Mouse (Mus musculus) liver, embryonic 16.5 days (tissue): ENCODE data around the gene Atad3a. TPM values are rescaled to one million over a fixed set of nuclear protein-coding genes. Genes with fewer than 3 reads are reported as not detected.
A peak's percentile ranks its signal among the peaks of the same experiment; 100 is the strongest.
"Not testable (repeated sequence)": the region's sequence is repeated elsewhere in the genome, so short reads cannot be mapped to it uniquely, and the experiment has no call there.

ENCODE experiments used
- ATAC-seq: fragments of 200-750 bp; cut with Nextera tagmentation; 2 replicates; pipeline ENCODE4 v1.8.0; 2017; ENCODE audit warnings: low read depth, mild to moderate bottlenecking, moderate number of reproducible peaks, moderate library complexity
- H3K27ac ChIP-seq: fragments of 300-500 bp; sonication (generic); 2 replicates; pipeline ENCODE4 v1.5.1; 2014; ENCODE audit warnings: mild to moderate bottlenecking, low read length
- H3K27me3 ChIP-seq: fragments of 300-500 bp; sonication (generic); 2 replicates; pipeline ENCODE4 v1.6.1; 2014; ENCODE audit warnings: low read depth, low read length, mixed read lengths; ENCODE audit not compliant: control insufficient read depth, insufficient read depth
- H3K36me3 ChIP-seq: fragments of 300-500 bp; sonication (generic); 2 replicates; pipeline ENCODE4 v1.6.1; 2014; ENCODE audit warnings: mild to moderate bottlenecking; ENCODE audit not compliant: control insufficient read depth, insufficient read depth
- H3K4me1 ChIP-seq: fragments of 300-500 bp; sonication (generic); 2 replicates; pipeline ENCODE4 v1.6.1; 2014; ENCODE audit warnings: low read depth, low read length, mixed read lengths; ENCODE audit not compliant: control insufficient read depth
- H3K4me2 ChIP-seq: fragments of 300-500 bp; sonication (generic); 2 replicates; pipeline ENCODE4 v1.6.1; 2014; ENCODE audit warnings: low read depth, low read length, mixed read lengths
- H3K4me3 ChIP-seq: fragments of 300-500 bp; sonication (generic); 2 replicates; pipeline ENCODE4 v1.5.1; 2014; ENCODE audit warnings: low read depth, mild to moderate bottlenecking, low read length
- H3K9ac ChIP-seq: fragments of 300-500 bp; sonication (generic); 2 replicates; pipeline ENCODE4 v1.6.1; 2014; ENCODE audit warnings: low read depth, low read length
- H3K9me3 ChIP-seq: fragments of 300-500 bp; sonication (generic); replicated peaks from 2 replicates; pipeline ENCODE4 v1.6.1; 2016; ENCODE audit warnings: low read length; ENCODE audit not compliant: control insufficient read depth
- WGBS: fragments of 180-500 bp; shearing (Covaris S2); extraction: QIAGEN DNeasy Blood & Tissue Kit; methylation state at CpG from one replicate; pipeline ENCODE4 v1.1.7; 2014; ENCODE audit not compliant: insufficient replicate concordance; 5-methylcytosine and 5-hydroxymethylcytosine counted together
- polyA plus RNA-seq: library from polyadenylated mRNA; unstranded; fragments of >200 nt; fragmentation: Nextera tagmentation; extraction: Ambion mirVana; gene quantifications from 2 replicates; pipeline ENCODE4 v1.2.1, GENCODE M21; 2015

Atad3a gene
- polyA plus RNA-seq, 1 experiment from 2014 or later, result 49.5 TPM

DNA sequence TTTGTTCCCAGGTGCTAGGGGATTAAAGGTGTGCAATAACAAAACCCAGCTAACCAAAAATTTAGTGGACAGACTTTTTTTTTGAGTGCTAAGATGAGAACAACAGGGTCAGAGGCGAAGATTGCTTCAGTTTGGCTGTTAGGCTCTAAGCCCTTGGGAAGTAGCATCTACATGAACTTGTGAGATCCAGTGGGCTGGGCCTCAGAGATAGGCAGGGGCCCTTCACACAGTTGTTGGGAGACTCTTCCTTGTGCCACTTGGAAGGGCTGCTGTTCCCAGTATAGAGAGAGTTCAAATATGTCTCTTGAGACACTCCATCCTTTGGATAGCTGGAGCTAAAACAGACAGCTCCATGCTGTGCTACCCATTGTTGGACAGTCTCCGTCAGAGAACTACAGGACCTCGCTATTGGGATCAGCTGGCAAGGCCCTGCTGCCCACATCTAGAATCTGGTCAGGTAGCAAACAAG, 29.2 kb upstream of the Atad3a start, which contains the start of gene Ankrd65:
Gene Ankrd65, plus strand, starts transcription at position 419 of the 469 bp plus-strand sequence.
- Histone ChIP-seq H3K4me2 (no peak within 1 kb of the TSS), H3K27me3 (no peaks in the 10 kb centered on the region; the same call in 1 of the 2 replicates), H3K9me3 (no peaks in the 10 kb centered on the region), H3K36me3 (no peaks in the 10 kb centered on the region), H3K4me3 (no peak within 1 kb of the TSS), H3K27ac (no peak within 1 kb of the TSS), H3K9ac (no peak within 1 kb of the TSS), H3K4me1 (peaks cover 4% of the 10 kb centered on the region)
- 69% methylated on average over 3 of the region's 3 CpGs for WGBS
- no peak for ATAC-seq

DNA sequence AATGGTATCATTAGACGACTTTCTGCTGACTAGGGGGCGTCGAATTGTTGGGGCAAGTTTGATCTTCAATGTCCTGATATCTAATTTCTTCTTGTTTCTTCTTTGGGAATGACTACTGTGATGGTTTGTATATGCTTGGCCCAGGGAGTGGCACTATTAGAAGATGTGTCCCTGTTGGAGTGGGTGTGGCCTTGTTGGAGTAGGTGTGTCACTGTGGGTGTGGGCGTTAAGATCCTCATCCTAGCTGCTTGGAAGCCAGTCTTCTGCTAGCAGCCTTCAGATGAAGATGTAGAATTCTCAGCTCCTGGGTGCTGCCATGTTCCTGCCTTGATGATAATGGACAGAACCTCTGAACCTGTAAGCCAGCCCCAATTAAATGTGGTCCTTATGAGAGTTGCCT, 27.9 kb upstream of the Atad3a start:
- not testable (repeated sequence) for H3K9ac ChIP-seq, H3K9me3 ChIP-seq, H3K36me3 ChIP-seq, H3K4me3 ChIP-seq, H3K4me1 ChIP-seq, H3K27ac ChIP-seq, H3K4me2 ChIP-seq, H3K27me3 ChIP-seq
- 64% methylated on average over 4 of the region's 4 CpGs for WGBS
- ATAC-seq, result peak; percentile 35

GRCm38 (mm10) chr4:155788300-155788699, 27.4 kb upstream of the Atad3a start:
- Histone ChIP-seq H3K27ac (no peak overlapping the region), H3K36me3 (no peaks in the 10 kb centered on the region), H3K27me3 (peaks cover 3% of the 10 kb centered on the region), H3K4me1 (peaks cover 9% of the 10 kb centered on the region), H3K4me2 (no peak overlapping the region), H3K4me3 (no peak overlapping the region), H3K9me3 (no peaks in the 10 kb centered on the region), H3K9ac (no peak overlapping the region)
- peak; percentile 54 for ATAC-seq
- 40% methylated on average over 3 of the region's 3 CpGs for WGBS

DNA sequence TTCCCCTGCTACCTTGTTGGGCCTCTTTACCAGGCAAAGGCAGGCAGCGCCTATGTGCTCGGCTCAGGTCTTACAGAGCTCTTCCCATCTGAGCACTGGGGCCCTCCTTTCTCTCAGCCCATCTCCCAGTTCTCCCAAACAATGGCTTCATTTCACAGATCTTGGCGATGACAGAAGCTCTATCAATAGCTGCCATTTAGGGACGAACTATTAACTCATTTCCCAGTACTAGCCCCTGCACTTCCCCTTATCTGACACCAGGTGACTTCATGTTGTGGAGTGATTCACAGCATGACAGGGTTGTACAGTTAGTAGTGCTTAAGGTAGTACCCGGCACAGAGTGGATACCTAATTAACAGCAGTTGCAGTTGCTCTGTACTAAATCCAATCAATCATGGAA, 24.9 kb upstream of the Atad3a start, which contains the start of gene Tmem88b:
Gene Tmem88b, minus strand, starts transcription at position 56 of the 400 bp plus-strand sequence.
- Histone ChIP-seq H3K36me3 (no peaks in the 10 kb centered on the region), H3K9ac (no peak within 1 kb of the TSS), H3K9me3 (no peaks in the 10 kb centered on the region), H3K27ac (no peak within 1 kb of the TSS), H3K27me3 (peaks cover 4% of the 10 kb centered on the region; the same call in 1 of the 2 replicates), H3K4me1 (peaks cover 9% of the 10 kb centered on the region), H3K4me3 (no peak within 1 kb of the TSS; the same call in 1 of the 2 replicates), H3K4me2 (peak within 1 kb of the TSS; percentile 93; the same call in 1 of the 2 replicates)
- 52% methylated on average over 5 of the region's 5 CpGs for WGBS
- ATAC-seq, result no peak

- Histone ChIP-seq H3K9me3 (no peaks in the 10 kb centered on the region), H3K9ac (no peak overlapping the region), H3K36me3 (no peaks in the 10 kb centered on the region), H3K27ac (no peak overlapping the region), H3K4me2 (no peak overlapping the region), H3K4me3 (no peak overlapping the region), H3K27me3 (peaks cover 4% of the 10 kb centered on the region; the same call in 1 of the 2 replicates), H3K4me1 (peaks cover 9% of the 10 kb centered on the region)
- 73% methylated on average over 10 of the region's 10 CpGs for WGBS
- ATAC-seq, result no peak
These were observed 24.4 kb upstream of the Atad3a start for GRCm38 (mm10) chr4:155785246-155785645.

DNA sequence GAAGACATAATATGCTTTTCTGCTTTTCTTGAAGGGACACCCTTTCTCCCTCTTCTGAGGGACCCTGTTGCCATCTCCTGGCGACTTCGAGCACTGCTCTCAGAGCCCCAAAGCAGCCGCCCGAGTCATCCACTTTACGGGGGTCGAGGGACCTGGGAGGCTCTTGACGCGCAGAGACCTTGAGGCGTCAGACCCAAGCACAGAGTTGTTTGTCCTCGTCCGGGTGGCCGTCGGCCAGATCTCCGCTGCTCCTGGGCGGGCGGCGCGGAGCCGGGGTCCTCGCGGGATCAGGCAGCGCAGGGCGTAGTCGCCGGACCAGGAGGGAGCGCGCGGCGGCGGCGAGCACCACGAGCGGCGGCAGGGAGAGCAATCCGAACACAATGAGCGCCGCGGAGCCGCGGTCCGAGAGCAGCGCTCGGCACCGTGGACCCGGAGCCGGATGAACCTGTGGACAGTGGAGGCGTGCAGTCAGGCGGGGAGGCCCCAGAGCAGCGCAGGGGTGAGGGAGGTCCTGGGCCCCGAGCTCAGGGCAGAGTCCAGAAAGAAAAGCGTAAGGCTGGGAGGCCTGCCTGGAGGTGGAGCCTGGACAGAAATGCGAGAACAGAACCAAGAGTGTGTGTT, 23.3 kb upstream of the Atad3a start:
- Histone ChIP-seq H3K4me1 (peaks cover 9% of the 10 kb centered on the region), H3K9me3 (no peaks in the 10 kb centered on the region), H3K4me2 (peak overlapping the region; percentile 93), H3K9ac (peak overlapping the region; percentile 69), H3K4me3 (peak overlapping the region; percentile 68), H3K36me3 (no peaks in the 10 kb centered on the region), H3K27me3 (peaks cover 4% of the 10 kb centered on the region; the same call in 1 of the 2 replicates), H3K27ac (peak overlapping the region; percentile 62)
- 0% methylated on average over 52 of the region's 52 CpGs for WGBS
- peak; percentile 74 for ATAC-seq

GRCm38 (mm10) chr4:155783486-155784080, 22.7 kb upstream of the Atad3a start:
- ATAC-seq, result peak; percentile 10; the same call in 1 of the 2 replicates
- peak overlapping the region; percentile 93 for H3K4me2 ChIP-seq
- H3K9ac ChIP-seq, result peak overlapping the region; percentile 69
- WGBS, result 39% methylated on average over 16 of the region's 16 CpGs
- no peaks in the 10 kb centered on the region for H3K9me3 ChIP-seq
- no peak overlapping the region for H3K27ac ChIP-seq
- peaks cover 8% of the 10 kb centered on the region for H3K4me1 ChIP-seq
- H3K4me3 ChIP-seq, result peak overlapping the region; percentile 68
- no peaks in the 10 kb centered on the region for H3K36me3 ChIP-seq
- peaks cover 6% of the 10 kb centered on the region for H3K27me3 ChIP-seq

GRCm38 (mm10) chr4:155780895-155781294, 20.0 kb upstream of the Atad3a start:
- WGBS, result 31% methylated on average over 6 of the region's 6 CpGs
- no peak overlapping the region for H3K4me2 ChIP-seq
- peaks cover 12% of the 10 kb centered on the region for H3K4me1 ChIP-seq
- H3K9me3 ChIP-seq, result no peaks in the 10 kb centered on the region
- no peak for ATAC-seq
- no peak overlapping the region for H3K27ac ChIP-seq
- H3K9ac ChIP-seq, result no peak overlapping the region
- H3K36me3 ChIP-seq, result no peaks in the 10 kb centered on the region
- peaks cover 13% of the 10 kb centered on the region for H3K27me3 ChIP-seq
- no peak overlapping the region for H3K4me3 ChIP-seq

GRCm38 (mm10) chr4:155779498-155779897, 18.6 kb upstream of the Atad3a start:
- Histone ChIP-seq H3K9me3 (no peaks in the 10 kb centered on the region), H3K4me1 (peaks cover 15% of the 10 kb centered on the region), H3K4me2 (no peak overlapping the region), H3K9ac (no peak overlapping the region), H3K27ac (no peak overlapping the region), H3K36me3 (no peaks in the 10 kb centered on the region), H3K4me3 (no peak overlapping the region), H3K27me3 (peaks cover 26% of the 10 kb centered on the region)
- WGBS, result 79% methylated on average over 4 of the region's 4 CpGs
- ATAC-seq, result no peak
